Mouse (Mus musculus): ENCODE data around the gene Pth2. TPM values are rescaled to one million over a fixed set of nuclear protein-coding genes. Genes with fewer than 3 reads are reported as not detected.

The Pth2 gene
- total RNA-seq (2023): not detected

DNA sequence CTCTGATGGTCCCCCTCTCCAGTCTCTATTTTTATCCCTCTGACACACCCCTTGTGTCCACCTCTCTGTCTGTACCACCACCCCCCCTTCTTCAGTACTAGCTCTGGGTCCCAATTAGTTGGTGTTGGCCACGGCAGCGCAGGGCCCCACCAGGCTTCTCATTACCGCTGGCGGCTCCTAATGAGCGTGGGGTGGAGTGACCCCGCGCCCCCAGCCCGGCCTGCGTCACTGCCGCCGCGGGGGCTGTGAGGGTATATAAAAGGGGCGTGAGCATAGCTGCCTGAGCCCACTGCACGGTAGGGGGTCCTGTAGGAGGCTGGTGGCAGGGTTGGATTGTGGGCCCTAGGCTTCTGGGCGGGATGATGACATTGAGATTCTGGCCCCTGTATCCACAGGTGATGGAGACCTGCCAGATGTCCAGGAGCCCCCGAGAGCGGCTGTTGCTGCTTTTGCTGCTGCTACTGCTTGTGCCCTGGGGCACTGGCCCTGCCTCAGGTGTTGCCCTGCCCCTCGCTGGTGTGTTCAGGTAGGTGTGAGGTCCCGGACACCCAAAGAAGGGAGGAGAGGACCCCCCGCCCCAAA is at the start of gene Pth2:
Gene Pth2 (plus strand): TSS at position 100 of the 582 bp plus-strand sequence.

DNA sequence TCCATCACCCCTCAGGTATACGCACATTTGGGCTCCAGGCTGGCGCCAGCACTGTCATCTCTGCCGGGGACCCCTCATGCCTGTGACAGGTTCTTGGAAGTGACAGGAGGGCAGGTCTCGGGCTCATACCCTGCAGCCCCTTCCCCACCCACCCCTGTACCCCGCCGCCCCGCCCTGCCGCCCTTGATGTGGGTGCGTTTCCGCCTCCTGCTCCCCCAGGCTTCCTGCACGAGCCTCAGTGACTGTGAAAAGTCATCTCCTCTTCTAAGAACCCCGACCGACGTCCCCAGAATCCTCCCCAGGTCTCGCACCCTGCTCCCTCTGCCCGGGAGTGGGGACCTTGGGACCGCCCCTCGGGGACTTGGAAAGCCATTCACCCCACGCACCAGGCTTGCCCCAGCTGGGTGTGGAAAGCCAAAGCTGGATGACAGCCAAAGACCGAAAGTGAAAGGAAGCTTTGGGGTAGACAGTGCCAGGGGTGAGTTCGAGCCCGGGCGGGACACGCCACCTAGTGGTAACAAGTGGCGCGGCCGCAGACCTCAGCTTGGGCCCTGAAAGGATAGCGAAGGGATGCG is 44.7 kb upstream of the Pth2 start, which contains the start of the genes Gm45713 and Flt3l:
Gene Gm45713 (minus strand): TSS at position 239 of the 575 bp plus-strand sequence.
Gene Flt3l (minus strand): TSS at position 440 of the 575 bp plus-strand sequence.

DNA sequence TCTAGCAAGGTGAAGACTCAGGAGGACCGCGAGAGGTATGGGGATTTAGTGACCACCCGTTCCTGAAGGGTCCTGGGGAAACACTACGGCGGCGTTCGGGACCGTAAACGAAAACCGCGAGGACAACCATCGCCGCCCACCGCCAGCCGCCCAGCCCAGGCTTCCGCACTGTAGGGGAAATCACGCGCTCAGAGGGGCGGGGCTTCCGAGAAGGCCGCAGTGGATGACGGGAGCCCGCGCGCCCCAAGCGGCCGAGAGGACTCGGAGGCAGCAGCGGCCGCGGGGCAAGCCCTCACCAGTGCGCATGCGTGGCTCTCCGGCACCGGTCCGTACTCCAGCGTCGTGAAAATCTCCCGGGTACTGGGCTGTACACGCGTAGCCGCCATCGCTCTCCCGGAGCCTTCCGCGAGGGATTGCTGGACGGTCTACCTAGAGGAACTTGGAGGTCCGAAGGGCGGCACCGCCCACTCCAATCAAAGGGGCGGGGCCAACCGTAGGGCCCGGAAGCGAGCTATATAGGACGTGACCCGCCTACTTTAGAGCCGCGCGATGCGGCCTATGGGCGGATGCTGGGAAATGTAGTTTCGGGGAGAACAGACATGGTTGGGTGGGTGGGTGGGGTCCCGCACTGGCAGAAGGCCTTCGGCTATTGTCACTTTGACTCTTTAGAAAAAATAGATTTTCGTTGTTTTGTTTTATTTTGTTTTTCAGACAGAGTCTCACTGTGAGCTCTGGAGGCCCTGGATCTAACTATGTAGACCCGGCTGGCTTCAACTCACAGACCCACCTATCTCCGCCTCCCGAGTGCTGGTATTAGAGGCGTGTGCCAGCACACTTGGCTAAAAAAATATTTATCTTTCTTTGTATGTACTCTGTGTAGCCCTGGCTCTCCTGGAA is 26.5 kb upstream of the Pth2 start, which contains the start of the genes Pih1d1 and Aldh16a1:
Gene Pih1d1 (plus strand): TSS at position 208 of the 897 bp plus-strand sequence.
Gene Aldh16a1 (minus strand): TSS at position 489 of the 897 bp plus-strand sequence.

DNA sequence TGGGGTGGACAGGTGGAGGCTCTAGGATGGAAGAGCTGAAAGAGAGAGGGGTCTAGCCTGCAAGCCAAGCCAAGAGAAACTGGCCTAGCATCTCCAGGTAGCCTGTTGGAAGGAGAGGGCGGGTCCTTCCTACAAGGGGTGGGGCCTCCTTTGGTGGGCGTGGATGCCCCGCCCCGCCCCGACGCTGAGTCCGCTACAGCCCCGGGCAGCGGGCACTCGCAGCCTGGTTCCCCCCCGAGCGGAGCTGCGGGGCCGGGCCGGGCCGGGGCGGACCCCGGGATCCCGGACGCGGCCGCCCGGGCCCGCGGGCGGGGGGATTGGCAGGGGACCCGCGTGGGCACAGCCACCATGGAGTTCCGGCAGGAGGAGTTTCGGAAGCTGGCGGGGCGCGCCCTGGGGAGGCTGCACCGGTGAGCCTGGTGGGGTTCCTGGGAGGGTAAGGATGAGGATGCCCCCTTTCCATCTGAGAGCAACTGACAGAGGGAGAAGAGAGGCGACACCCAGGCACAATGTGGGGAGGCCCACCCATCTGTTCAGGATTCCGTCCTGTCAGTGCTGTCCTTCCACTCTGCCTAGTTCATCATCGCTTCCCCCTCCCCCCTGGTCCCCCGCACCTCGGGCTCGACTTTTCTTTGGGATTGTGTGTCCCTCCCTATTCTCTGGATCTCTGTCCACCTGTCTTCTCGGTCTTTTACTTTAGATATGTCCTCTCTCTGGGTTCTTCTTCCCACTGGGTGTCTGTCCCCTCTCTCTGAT is 16.9 kb upstream of the Pth2 start, which contains the start of gene Slc17a7:
Gene Slc17a7 (plus strand): TSS at position 215 of the 756 bp plus-strand sequence.

DNA sequence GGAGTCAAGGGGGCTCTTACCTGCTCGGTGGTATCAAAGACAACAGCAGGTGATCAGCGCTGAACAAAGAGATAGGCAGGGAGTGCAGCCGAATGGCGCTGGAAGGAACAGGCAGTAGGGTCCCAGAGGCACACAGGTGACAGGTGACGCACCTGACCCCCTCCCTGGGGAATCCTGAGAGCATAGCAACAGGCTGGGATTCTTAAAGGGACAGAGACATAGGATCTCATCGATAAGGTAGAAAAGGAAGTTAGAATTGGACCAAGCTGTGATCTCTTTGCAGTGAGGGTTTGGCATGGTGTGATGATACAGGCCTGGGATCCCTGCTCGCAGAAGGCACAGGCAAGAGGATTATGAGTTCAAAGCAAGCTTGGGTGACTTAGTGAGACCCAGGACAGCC is 1.3 kb upstream of the Pth2 start, which contains the start of gene Gfy:
Gene Gfy (minus strand): TSS at position 101 of the 400 bp plus-strand sequence.

DNA sequence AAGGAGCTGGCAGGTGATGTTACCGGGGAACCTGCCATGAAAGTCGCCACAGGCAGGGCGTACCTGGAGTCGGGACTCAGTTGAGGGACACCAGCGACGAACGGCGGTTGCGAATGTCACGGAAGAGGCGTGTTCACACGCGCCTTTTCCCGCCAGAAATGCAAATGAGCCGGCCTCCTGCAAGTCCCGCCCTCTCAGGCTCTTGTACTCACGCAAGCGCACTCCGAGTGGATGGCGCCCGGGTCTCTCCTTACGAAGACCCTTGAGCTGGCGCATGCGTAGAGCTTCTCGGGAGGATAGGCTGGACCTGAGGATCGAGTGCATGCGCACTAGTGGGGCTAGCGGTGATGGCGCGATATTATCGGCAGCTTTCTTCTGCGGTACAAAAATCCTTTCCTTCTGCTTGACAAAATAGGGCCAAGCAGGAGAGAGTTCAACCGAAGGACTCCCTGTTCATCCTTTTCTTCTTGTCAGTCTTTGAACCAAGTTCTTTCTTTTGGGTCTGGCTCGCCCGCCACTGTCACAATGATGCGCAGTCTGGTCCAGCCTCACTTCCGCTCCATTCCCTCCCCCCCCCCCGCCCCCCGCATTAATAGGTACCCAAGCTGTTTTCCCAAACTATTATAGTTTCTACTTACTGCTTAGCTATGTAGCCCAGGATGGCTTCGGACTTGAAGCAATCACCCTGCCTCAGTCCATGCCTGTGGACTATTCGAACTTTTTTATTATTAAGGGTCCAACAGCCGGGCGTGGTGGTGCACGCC is 23.8 kb downstream of the Pth2 start, which contains the start of gene Ccdc155:
Gene Ccdc155 (minus strand): TSS at position 513 of the 764 bp plus-strand sequence.

DNA sequence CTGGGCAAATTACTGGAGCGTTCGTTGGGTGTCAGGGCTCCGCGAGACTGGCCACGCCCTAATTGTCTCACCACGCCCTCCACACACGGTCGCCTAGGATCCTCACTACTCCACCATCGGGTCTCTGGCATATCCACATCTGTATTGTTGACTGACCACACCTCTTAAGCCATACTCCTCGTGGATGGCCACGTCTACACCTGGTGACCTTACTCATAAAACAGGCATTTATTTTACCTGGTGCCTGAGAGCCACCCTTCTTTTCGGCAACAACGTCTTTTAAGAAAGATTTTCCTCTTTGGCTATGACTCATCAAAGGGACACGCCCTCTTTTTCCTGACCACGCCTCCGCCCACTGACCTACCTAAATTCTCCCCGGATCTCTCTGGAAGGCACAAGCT is 31.1 kb downstream of the Pth2 start, which contains the start of gene Dkkl1:
Gene Dkkl1 (minus strand): TSS at position 297 of the 401 bp plus-strand sequence.

DNA sequence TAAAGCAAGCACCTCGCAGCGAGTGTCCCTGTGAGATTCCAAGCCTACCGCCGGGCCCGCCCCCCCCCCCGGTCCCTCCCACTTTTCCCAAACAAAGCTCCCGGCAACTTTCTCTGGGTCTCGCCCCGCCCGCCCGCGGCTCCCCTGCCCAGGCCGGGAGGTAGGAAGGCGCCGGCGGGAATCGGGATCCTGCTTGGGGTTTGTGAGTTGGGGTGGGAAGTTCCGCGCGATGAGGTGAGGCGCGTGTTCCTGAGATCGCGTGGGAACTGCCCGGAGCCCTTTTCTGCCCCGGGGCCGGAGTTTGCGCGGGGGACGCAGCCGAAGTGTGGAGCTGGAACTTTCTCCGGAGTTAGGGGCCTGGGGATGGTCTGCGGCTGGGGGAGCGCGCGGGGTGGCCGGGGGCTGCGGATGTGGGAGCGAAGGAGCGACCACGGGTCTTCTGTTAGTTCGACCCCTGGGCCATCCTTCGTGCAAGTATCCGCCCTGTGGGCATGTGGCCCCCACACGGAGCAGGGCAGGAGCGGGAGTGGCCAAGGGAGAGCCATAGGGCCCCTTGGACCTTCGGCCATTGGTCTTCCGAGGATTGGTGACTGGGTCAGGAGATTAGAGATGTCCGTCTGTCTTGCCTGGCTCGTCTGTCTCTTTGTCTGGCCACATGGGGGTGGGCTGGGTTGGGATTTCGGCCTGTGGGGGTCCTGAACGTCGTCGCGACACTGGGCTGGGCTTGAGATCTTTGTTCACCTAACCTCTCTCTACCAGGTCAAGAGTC is 35.1 kb downstream of the Pth2 start, which contains the start of gene Tead2:
Gene Tead2 (plus strand): TSS at position 81 of the 769 bp plus-strand sequence.

Other genes starting within 250 kb of the Pth2 start
- gene Tsks, start 237.8 kb upstream of the Pth2 start, total RNA-seq (2023): not detected
- gene Cpt1c, start 206.1 kb upstream of the Pth2 start, total RNA-seq (2023): not detected
- 100 to 1,000 TPM; 154 to 155 TPM for gene Prmt1, start 194.4 kb upstream of the Pth2 start, total RNA-seq (2023)
- 100 to 1,000 TPM; 195 TPM for gene Irf3, start 183.3 kb upstream of the Pth2 start, total RNA-seq (2023)
- 10 to 100 TPM; 35.3 to 36.9 TPM for gene Bcl2l12, start 182.3 kb upstream of the Pth2 start, total RNA-seq (2023)
- 100 to 1,000 TPM; 100 to 104 TPM for gene Scaf1, start 164.6 kb upstream of the Pth2 start, total RNA-seq (2023)
- gene Rras, start 163.0 kb upstream of the Pth2 start, total RNA-seq (2023): 10 to 100 TPM; 20.1 to 20.2 TPM
- 10 to 100 TPM; 77.6 to 78.0 TPM for gene Prr12, start 128.1 kb upstream of the Pth2 start, total RNA-seq (2023)
- 10 to 100 TPM; 65.6 to 78.2 TPM for gene Nosip, start 118.6 kb upstream of the Pth2 start, total RNA-seq (2023)
- 1 to 10 TPM; 2.9 to 3.9 TPM for gene Prrg2, start 118.3 kb upstream of the Pth2 start, total RNA-seq (2023)
- gene Rcn3, start 88.8 kb upstream of the Pth2 start, total RNA-seq (2023): 1 to 10 TPM; 3.6 to 6.8 TPM
- 10 to 100 TPM; 29.9 to 39.6 TPM for gene Fcgrt, start 77.1 kb upstream of the Pth2 start, total RNA-seq (2023)
- 1,000 to 10,000 TPM; 2,440 to 2,508 TPM for gene Rps11, start 56.6 kb upstream of the Pth2 start, total RNA-seq (2023)
- gene Rpl13a, start 52.2 kb upstream of the Pth2 start, total RNA-seq (2023): 1,000 to 10,000 TPM; 4,339 to 4,395 TPM
- gene Gm45713, start 44.8 kb upstream of the Pth2 start, total RNA-seq (2023): not detected
- gene Flt3l, start 44.6 kb upstream of the Pth2 start, total RNA-seq (2023): 10 to 100 TPM; 77.8 to 83.8 TPM
- gene Pih1d1, start 26.7 kb upstream of the Pth2 start, total RNA-seq (2023): 10 to 100 TPM; 40.5 to 51.7 TPM
- gene Aldh16a1, start 26.4 kb upstream of the Pth2 start, total RNA-seq (2023): 100 to 1,000 TPM; 128 to 137 TPM
- gene Slc17a7, start 17.0 kb upstream of the Pth2 start, total RNA-seq (2023): not detected
- gene Gfy, start 1.4 kb upstream of the Pth2 start, total RNA-seq (2023): not detected
- 1 to 10 TPM in 1 of 2 experiments, under 1 TPM in 1; 0.46 to 1.1 TPM for gene Ccdc155, start 23.9 kb downstream of the Pth2 start, total RNA-seq (2023)
- 1 to 10 TPM in 1 of 2 experiments, under 1 TPM in 1; 0.83 to 2.3 TPM for gene Dkkl1, start 31.2 kb downstream of the Pth2 start, total RNA-seq (2023)
- gene Tead2, start 34.8 kb downstream of the Pth2 start, total RNA-seq (2023): not detected
- 1,000 to 10,000 TPM; 1,836 to 1,886 TPM for gene Cd37, start 58.1 kb downstream of the Pth2 start, total RNA-seq (2023)
- gene Slc6a16, start 60.1 kb downstream of the Pth2 start, total RNA-seq (2023): not detected
- gene Slc6a21, start 96.5 kb downstream of the Pth2 start, total RNA-seq (2023): 1 to 10 TPM; 1.1 to 1.9 TPM
- gene Trpm4, start 152.8 kb downstream of the Pth2 start, total RNA-seq (2023): 10 to 100 TPM in 1 of 2 experiments, 1 to 10 TPM in 1; 8.6 to 16.3 TPM
- gene Hrc, start 154.3 kb downstream of the Pth2 start, total RNA-seq (2023): not detected
- gene Ppfia3, start 186.0 kb downstream of the Pth2 start, total RNA-seq (2023): under 1 TPM in 1 of 2 experiments, not detected in 1; 0.17 TPM
- 1 to 10 TPM; 1.2 to 1.5 TPM for gene Lin7b, start 189.6 kb downstream of the Pth2 start, total RNA-seq (2023)
- 100 to 1,000 TPM; 614 to 615 TPM for gene Snrnp70, start 214.7 kb downstream of the Pth2 start, total RNA-seq (2023)
- not detected for gene Kcna7, start 224.7 kb downstream of the Pth2 start, total RNA-seq (2023)
- gene Ntf5, start 232.7 kb downstream of the Pth2 start, total RNA-seq (2023): not detected
- not detected for gene Lhb, start 239.8 kb downstream of the Pth2 start, total RNA-seq (2023)